Comparison of ENCODE assay signal across 10 mouse cellular contexts in genomic region chr16:33676347-33677312, GRCm38 (mm10). TPM values are rescaled to one million over a fixed set of nuclear protein-coding genes. Genes with fewer than 3 reads are reported as not detected.
DNase-seq lines count a peak whose midpoint lies in the region; ATAC-seq lines count a peak whose summit lies in the region.
"Had no signal": no experiment of that assay in that cellular context is flagged by ENCODE, and none has a peak within 500 bp of the region (broad histone marks: within the 10 kb centered on the region; RNA-seq: fewer than 3 reads in every experiment).

No protein-coding gene starts in this region.

- H3K27ac ChIP-seq in forebrain, embryonic 10.5 days, result peak overlapping the region; percentile 76
- no peak overlapping the region for H3K27ac ChIP-seq in forebrain, embryonic 13.5 days
- H3K27ac ChIP-seq in hindbrain, embryonic 12.5 days, result no peak overlapping the region; the same call in 1 of the 2 replicates

- no peak overlapping the region for H3K4me2 ChIP-seq in forebrain, embryonic 13.5 days
- H3K4me2 ChIP-seq in hindbrain, embryonic 12.5 days (replicated peaks), result no peak overlapping the region

- H3K27me3 ChIP-seq in forebrain, embryonic 10.5 days (ENCODE audit: poor library complexity, severe bottlenecking), result no peaks in the 10 kb centered on the region
- H3K27me3 ChIP-seq in forebrain, embryonic 13.5 days, result no peaks in the 10 kb centered on the region
- no peaks in the 10 kb centered on the region for H3K27me3 ChIP-seq in hindbrain, embryonic 12.5 days
- H3K27me3 ChIP-seq: CH12.LX had no signal

- H3K4me1 ChIP-seq in forebrain, embryonic 10.5 days, result peaks cover 27% of the 10 kb centered on the region
- peaks cover 22% of the 10 kb centered on the region for H3K4me1 ChIP-seq in forebrain, embryonic 13.5 days
- peaks cover 16% of the 10 kb centered on the region for H3K4me1 ChIP-seq in hindbrain, embryonic 12.5 days

- no peak for ATAC-seq in forebrain, embryonic 13.5 days
- ATAC-seq in hindbrain, embryonic 12.5 days (ENCODE audit: low FRiP score), result no peak

- H3K36me3 ChIP-seq in forebrain, embryonic 10.5 days (replicated peaks), result no peaks in the 10 kb centered on the region
- H3K36me3 ChIP-seq in forebrain, embryonic 13.5 days (ENCODE audit: poor library complexity, severe bottlenecking), result no peaks in the 10 kb centered on the region
- no peaks in the 10 kb centered on the region for H3K36me3 ChIP-seq in hindbrain, embryonic 12.5 days

- no peaks in the 10 kb centered on the region for H3K9me3 ChIP-seq in forebrain, embryonic 10.5 days
- H3K9me3 ChIP-seq in forebrain, embryonic 13.5 days (replicated peaks), result no peaks in the 10 kb centered on the region
- no peaks in the 10 kb centered on the region for H3K9me3 ChIP-seq in hindbrain, embryonic 12.5 days (replicated peaks)

- no peak overlapping the region for H3K9ac ChIP-seq in forebrain, embryonic 13.5 days
- H3K9ac ChIP-seq in hindbrain, embryonic 12.5 days, result no peak overlapping the region

- DNase-seq in forebrain, embryonic 10.5 days (ENCODE audit: extremely low spot score, low spot score), result no peak
- DNase-seq in urinary bladder, postnatal 25 days (ENCODE audit: low spot score), result peak; percentile 35
- no peak for DNase-seq in urinary bladder, postnatal 10 days (ENCODE audit: low spot score)
- DNase-seq in kidney, postnatal 36 days, result peak; percentile 64 to 76
- no peak for DNase-seq in retina, postnatal 1 day
- no peak for DNase-seq in embryo, embryonic 10.5 days (ENCODE audit: low spot score)
- DNase-seq: spleen, adult 18-20 months had no signal

- H3K4me3 ChIP-seq in forebrain, embryonic 10.5 days, result no peak overlapping the region
- no peak overlapping the region for H3K4me3 ChIP-seq in forebrain, embryonic 13.5 days
- H3K4me3 ChIP-seq in hindbrain, embryonic 12.5 days, result no peak overlapping the region

- WGBS in forebrain, embryonic 10.5 days, result 75% methylated on average over 7 of the region's 7 CpGs
- WGBS in forebrain, embryonic 13.5 days, result 72% methylated on average over 7 of the region's 7 CpGs
- WGBS in hindbrain, embryonic 12.5 days, result 86% methylated on average over 7 of the region's 7 CpGs

RNA-seq across cellular contexts. Expression of gene Heg1, which starts 7.5 kb away (rescaled TPM):
- polyA plus RNA-seq in forebrain, embryonic 10.5 days (2016; fragmentation: Nextera tagmentation; extraction: Ambion mirVana), result 22.8 and 23.1 TPM in 2 replicates
- 21.3 and 22.3 TPM in 2 replicates for polyA plus RNA-seq in forebrain, embryonic 13.5 days (2015; fragmentation: Nextera tagmentation; extraction: Ambion mirVana)
- polyA plus RNA-seq in hindbrain, embryonic 12.5 days (2016; fragmentation: Nextera tagmentation; extraction: Ambion mirVana), result 21.3 and 22.9 TPM in 2 replicates

Comparison
In these comparisons a context has a peak if more than half of its experiments do, and no peak if none do; other contexts are left out.
1. DNase-seq: peak in urinary bladder, postnatal 25 days (single experiment) and kidney, postnatal 36 days (2 of 2); none in forebrain, embryonic 10.5 days (single experiment), urinary bladder, postnatal 10 days (single experiment), retina, postnatal 1 day (single experiment) and embryo, embryonic 10.5 days (single experiment).